Mouse (Mus musculus): ENCODE data around the gene Rac1. TPM values are rescaled to one million over a fixed set of nuclear protein-coding genes. Genes with fewer than 3 reads are reported as not detected.
"Not testable (repeated sequence)": the region's sequence is repeated elsewhere in the genome, so short reads cannot be mapped to it uniquely, and the experiment has no call there.

Rac1 gene
- polyA plus RNA-seq, 1 experiment from 2014 or later = 383 TPM

DNA sequence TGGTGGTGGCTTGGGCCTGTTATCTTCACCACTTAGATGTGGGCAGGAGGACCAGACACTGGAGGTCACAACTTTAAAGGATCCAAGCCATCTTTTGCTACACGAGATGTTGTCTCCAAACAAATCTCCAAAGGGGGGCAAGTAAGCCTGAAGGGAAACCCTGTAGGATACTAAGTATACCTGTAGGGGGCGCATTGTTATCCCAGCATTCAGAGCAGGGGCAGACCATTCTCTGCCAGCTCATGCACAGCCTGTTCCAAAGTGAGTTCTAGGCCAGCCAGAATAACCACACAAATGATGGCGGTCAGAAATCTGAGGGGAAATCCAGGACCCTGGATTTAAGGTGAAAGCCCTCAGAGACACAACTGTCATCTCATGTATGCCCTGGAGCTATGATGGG lies 23.4 kb downstream of the Rac1 start:
- Histone ChIP-seq H3K9me3 (replicated peaks; ENCODE audit: control insufficient read depth, low read length) (no peaks in the 10 kb centered on the region), H3K27me3 (replicated peaks; ENCODE audit: control insufficient read depth, insufficient read depth, low read length) (no peaks in the 10 kb centered on the region), H3K9ac (ENCODE audit: low read length) (no peak overlapping the region), H3K4me3 (ENCODE audit: low read depth, low read length) (no peak overlapping the region), H3K27ac (ENCODE audit: low read depth, low read length) (no peak overlapping the region), H3K4me1 (ENCODE audit: control insufficient read depth, insufficient read depth, low read length) (no peaks in the 10 kb centered on the region), H3K4me2 (ENCODE audit: low read length) (no peak overlapping the region), H3K36me3 (ENCODE audit: control insufficient read depth, insufficient read depth, low read length) (peaks cover 76% of the 10 kb centered on the region)
- WGBS = 63% methylated on average over 3 of the region's 3 CpGs
- ATAC-seq = no peak
- DNase-seq (ENCODE audit: low spot score) = peak; percentile 39

DNA sequence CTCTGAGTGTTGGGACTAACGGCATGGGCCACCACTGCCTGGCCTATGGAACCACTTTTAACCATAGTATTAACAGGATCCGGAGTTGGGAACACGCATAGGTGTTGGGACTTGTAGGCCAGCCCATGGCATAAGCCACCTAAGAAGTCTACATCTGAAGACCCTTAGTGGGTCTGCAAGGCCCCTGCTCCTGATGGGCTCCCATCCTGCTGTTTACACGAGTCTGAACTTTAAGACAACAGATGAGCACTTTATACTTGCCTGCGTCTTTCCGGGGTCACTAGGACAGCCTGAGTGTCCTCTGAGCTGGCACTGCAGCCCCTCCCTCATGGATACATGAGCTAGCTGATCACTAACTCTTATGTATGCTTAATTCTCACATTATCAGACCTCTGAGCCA lies 24.1 kb downstream of the Rac1 start:
- Histone ChIP-seq H3K4me2 (ENCODE audit: low read length) (no peak overlapping the region), H3K4me1 (ENCODE audit: control insufficient read depth, insufficient read depth, low read length) (no peaks in the 10 kb centered on the region), H3K27me3 (replicated peaks; ENCODE audit: control insufficient read depth, insufficient read depth, low read length) (no peaks in the 10 kb centered on the region), H3K27ac (ENCODE audit: low read depth, low read length) (no peak overlapping the region), H3K9ac (ENCODE audit: low read length) (no peak overlapping the region), H3K36me3 (ENCODE audit: control insufficient read depth, insufficient read depth, low read length) (peaks cover 77% of the 10 kb centered on the region), H3K4me3 (ENCODE audit: low read depth, low read length) (no peak overlapping the region), H3K9me3 (replicated peaks; ENCODE audit: control insufficient read depth, low read length) (no peaks in the 10 kb centered on the region)
- DNase-seq (ENCODE audit: low spot score) (no peak), ATAC-seq (no peak)
- WGBS = 93% methylated on average over 6 of the region's 6 CpGs

DNA sequence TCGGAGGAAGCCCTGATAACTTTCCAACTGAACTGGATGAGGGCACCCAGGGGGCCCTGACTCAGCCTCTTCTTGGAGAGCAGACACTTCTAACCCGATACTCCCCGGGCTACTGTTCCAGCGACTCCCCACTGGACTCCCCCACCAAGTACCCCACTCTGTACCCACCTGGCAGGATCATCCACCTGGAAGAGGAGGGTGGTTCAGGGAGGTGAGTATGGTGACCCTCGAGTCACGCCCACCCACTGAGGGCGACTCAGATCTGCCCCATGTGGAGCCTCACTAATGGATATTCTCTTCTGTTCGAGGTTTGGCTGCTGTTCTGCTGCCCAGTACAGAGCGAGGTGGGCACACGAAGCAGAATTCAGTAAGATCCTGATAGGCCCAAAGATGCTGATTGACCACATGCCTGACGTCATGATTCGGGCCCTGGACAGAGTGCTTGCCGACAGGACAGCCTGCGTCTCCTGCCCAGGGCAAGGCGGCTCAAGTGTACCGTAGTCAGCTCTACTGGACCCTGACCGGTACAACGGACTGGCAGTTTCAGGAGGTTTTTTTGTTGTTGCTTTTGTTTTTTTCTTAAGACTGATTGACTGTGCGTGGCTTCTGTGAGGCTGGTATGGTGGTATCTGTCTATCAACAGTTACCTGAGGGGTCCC lies 24.8 kb downstream of the Rac1 start:
- Histone ChIP-seq H3K27ac (ENCODE audit: low read depth, low read length) (no peak overlapping the region), H3K36me3 (ENCODE audit: control insufficient read depth, insufficient read depth, low read length) (peaks cover 75% of the 10 kb centered on the region), H3K27me3 (replicated peaks; ENCODE audit: control insufficient read depth, insufficient read depth, low read length) (no peaks in the 10 kb centered on the region), H3K4me3 (ENCODE audit: low read depth, low read length) (no peak overlapping the region), H3K4me1 (ENCODE audit: control insufficient read depth, insufficient read depth, low read length) (no peaks in the 10 kb centered on the region), H3K9me3 (replicated peaks; ENCODE audit: control insufficient read depth, low read length) (no peaks in the 10 kb centered on the region), H3K4me2 (ENCODE audit: low read length) (no peak overlapping the region), H3K9ac (ENCODE audit: low read length) (no peak overlapping the region)
- WGBS = 89% methylated on average over 19 of the region's 19 CpGs
- ATAC-seq (no peak), DNase-seq (ENCODE audit: low spot score) (no peak)

DNA sequence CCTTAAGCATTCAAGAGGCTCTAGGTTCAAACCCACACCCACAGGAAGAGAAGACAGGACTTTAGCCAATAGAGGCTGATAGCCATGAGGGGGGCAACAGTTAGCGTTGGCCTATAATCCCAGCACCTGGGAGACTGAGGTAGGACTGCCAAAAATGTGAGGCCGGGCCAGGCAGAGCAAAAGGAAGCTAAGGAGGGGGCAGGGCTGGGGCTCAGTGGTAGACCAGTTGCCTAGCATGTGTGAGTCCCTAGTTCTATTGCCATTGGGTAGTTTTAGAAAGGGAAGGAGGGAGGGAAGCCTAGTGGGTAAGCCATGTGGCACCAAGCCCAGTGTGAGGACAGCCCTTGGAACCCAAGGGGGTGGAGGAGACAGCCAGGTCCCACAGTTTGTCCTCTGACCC lies 26.2 kb downstream of the Rac1 start:
- H3K27me3 ChIP-seq (replicated peaks; ENCODE audit: control insufficient read depth, insufficient read depth, low read length) = no peaks in the 10 kb centered on the region
- no peak overlapping the region for H3K27ac ChIP-seq (ENCODE audit: low read depth, low read length)
- no peak overlapping the region for H3K9ac ChIP-seq (ENCODE audit: low read length)
- H3K9me3 ChIP-seq (replicated peaks; ENCODE audit: control insufficient read depth, low read length) = no peaks in the 10 kb centered on the region
- no peak overlapping the region for H3K4me2 ChIP-seq (ENCODE audit: low read length)
- ATAC-seq = no peak
- H3K4me1 ChIP-seq (ENCODE audit: control insufficient read depth, insufficient read depth, low read length) = no peaks in the 10 kb centered on the region
- H3K36me3 ChIP-seq (ENCODE audit: control insufficient read depth, insufficient read depth, low read length) = peaks cover 65% of the 10 kb centered on the region
- DNase-seq (ENCODE audit: low spot score) = no peak
- 82% methylated on average over 2 of the region's 2 CpGs for WGBS
- H3K4me3 ChIP-seq (ENCODE audit: low read depth, low read length) = no peak overlapping the region

DNA sequence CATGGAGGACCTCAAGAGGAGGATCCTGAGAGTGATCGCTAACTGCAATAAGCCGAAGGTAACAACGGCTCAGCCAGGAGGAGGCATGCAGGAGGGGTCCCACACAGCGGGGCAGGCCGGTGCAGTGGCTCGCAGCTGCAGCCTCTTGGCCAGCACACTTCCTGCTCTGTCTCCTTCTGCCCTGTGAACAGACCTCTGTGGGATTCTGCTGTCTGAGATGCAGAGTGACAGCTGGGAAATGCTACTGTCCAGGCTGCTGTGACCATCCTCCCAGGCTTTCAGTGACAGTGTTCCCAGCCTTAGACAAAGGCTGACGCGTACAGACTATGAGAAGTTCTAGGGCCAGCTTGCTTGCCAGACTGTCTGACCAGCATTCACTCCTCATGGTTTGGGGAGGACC lies 26.7 kb downstream of the Rac1 start:
- H3K9me3 ChIP-seq (replicated peaks; ENCODE audit: control insufficient read depth, low read length) = no peaks in the 10 kb centered on the region
- WGBS = 88% methylated on average over 8 of the region's 8 CpGs
- H3K27ac ChIP-seq (ENCODE audit: low read depth, low read length) = no peak overlapping the region
- H3K9ac ChIP-seq (ENCODE audit: low read length) = no peak overlapping the region
- H3K4me2 ChIP-seq (ENCODE audit: low read length) = no peak overlapping the region
- ATAC-seq = no peak
- no peak for DNase-seq (ENCODE audit: low spot score)
- H3K4me3 ChIP-seq (ENCODE audit: low read depth, low read length) = no peak overlapping the region
- peaks cover 65% of the 10 kb centered on the region for H3K36me3 ChIP-seq (ENCODE audit: control insufficient read depth, insufficient read depth, low read length)
- H3K4me1 ChIP-seq (ENCODE audit: control insufficient read depth, insufficient read depth, low read length) = no peaks in the 10 kb centered on the region
- no peaks in the 10 kb centered on the region for H3K27me3 ChIP-seq (replicated peaks; ENCODE audit: control insufficient read depth, insufficient read depth, low read length)

DNA sequence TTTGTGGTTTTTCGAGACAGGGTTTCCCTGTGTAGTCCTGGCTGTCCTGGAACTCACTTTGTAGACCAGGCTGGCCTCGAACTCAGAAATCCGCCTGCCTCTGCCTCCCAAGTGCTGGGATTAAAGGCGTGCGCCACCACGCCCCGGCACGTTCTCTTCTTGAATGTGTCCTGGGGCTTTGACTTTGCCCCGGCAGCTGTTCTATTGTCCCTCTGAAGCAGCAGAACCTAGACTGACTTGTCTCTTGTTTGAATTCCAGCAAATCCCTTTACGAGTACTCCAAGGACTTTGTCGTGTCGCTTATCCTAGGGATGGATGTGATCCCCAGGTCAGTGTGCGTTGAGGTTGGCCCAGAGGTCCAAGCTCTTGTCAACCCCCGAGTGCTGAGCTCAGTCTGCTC lies 27.1 kb downstream of the Rac1 start:
- H3K27me3 ChIP-seq (replicated peaks; ENCODE audit: control insufficient read depth, insufficient read depth, low read length); H3K9ac ChIP-seq (ENCODE audit: low read length); ATAC-seq; DNase-seq (ENCODE audit: low spot score); H3K27ac ChIP-seq (ENCODE audit: low read depth, low read length); H3K4me1 ChIP-seq (ENCODE audit: control insufficient read depth, insufficient read depth, low read length); H3K4me2 ChIP-seq (ENCODE audit: low read length); H3K4me3 ChIP-seq (ENCODE audit: low read depth, low read length); H3K9me3 ChIP-seq (replicated peaks; ENCODE audit: control insufficient read depth, low read length): not testable (repeated sequence)
- WGBS = 92% methylated on average over 14 of the region's 14 CpGs
- peaks cover 64% of the 10 kb centered on the region for H3K36me3 ChIP-seq (ENCODE audit: control insufficient read depth, insufficient read depth, low read length)

DNA sequence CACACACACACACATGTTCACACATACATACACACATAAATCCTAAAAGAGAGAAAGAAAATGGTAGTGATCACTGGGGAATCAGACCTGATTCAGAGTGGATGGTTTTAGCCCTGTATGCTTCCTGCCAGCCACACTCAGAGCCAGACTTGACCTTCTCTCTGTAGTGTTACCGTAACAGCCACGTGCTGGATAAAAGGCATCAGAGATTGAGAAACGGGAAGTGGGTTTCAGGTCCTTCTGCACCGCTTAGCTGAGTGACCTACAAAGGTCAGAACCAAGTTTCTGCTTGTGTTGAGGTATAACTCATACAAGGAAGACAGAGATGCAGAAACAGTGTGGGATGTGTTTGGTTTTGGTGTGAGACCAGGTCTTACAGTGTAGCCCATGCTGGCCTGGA lies 28.1 kb downstream of the Rac1 start:
- ATAC-seq = no peak
- no peak overlapping the region for H3K9ac ChIP-seq (ENCODE audit: low read length)
- no peak overlapping the region for H3K4me2 ChIP-seq (ENCODE audit: low read length)
- no peaks in the 10 kb centered on the region for H3K4me1 ChIP-seq (ENCODE audit: control insufficient read depth, insufficient read depth, low read length)
- H3K27ac ChIP-seq (ENCODE audit: low read depth, low read length) = no peak overlapping the region
- WGBS = 94% methylated on average over 4 of the region's 4 CpGs
- H3K9me3 ChIP-seq (replicated peaks; ENCODE audit: control insufficient read depth, low read length) = no peaks in the 10 kb centered on the region
- no peak overlapping the region for H3K4me3 ChIP-seq (ENCODE audit: low read depth, low read length)
- peaks cover 62% of the 10 kb centered on the region for H3K36me3 ChIP-seq (ENCODE audit: control insufficient read depth, insufficient read depth, low read length)
- DNase-seq (ENCODE audit: low spot score) = no peak
- H3K27me3 ChIP-seq (replicated peaks; ENCODE audit: control insufficient read depth, insufficient read depth, low read length) = no peaks in the 10 kb centered on the region

DNA sequence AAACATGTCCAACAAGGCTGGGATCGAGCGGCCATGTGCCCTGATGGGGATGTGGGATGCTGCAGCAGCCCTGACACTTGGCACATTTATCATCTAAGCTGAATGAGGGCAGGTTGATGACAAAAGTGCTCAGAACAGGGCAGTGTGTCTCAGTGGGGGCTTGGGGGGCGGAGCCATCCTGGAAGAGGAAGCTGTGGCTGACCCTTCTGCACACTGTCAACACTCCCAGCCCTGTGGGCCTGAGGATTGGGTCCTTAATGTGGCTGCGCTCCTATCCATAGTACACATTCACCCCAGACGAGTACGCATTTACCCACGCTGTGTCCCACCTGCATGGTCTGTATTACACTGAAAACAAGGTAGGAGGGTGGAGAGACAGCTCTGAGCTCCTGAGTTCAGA lies 28.6 kb downstream of the Rac1 start:
- H3K27ac ChIP-seq (ENCODE audit: low read depth, low read length) = no peak overlapping the region
- H3K9me3 ChIP-seq (replicated peaks; ENCODE audit: control insufficient read depth, low read length) = no peaks in the 10 kb centered on the region
- H3K4me1 ChIP-seq (ENCODE audit: control insufficient read depth, insufficient read depth, low read length) = no peaks in the 10 kb centered on the region
- 94% methylated on average over 7 of the region's 7 CpGs for WGBS
- no peak overlapping the region for H3K4me3 ChIP-seq (ENCODE audit: low read depth, low read length)
- H3K9ac ChIP-seq (ENCODE audit: low read length) = no peak overlapping the region
- no peak for ATAC-seq
- peaks cover 62% of the 10 kb centered on the region for H3K36me3 ChIP-seq (ENCODE audit: control insufficient read depth, insufficient read depth, low read length)
- no peak for DNase-seq (ENCODE audit: low spot score)
- H3K27me3 ChIP-seq (replicated peaks; ENCODE audit: control insufficient read depth, insufficient read depth, low read length) = no peaks in the 10 kb centered on the region
- no peak overlapping the region for H3K4me2 ChIP-seq (ENCODE audit: low read length)

DNA sequence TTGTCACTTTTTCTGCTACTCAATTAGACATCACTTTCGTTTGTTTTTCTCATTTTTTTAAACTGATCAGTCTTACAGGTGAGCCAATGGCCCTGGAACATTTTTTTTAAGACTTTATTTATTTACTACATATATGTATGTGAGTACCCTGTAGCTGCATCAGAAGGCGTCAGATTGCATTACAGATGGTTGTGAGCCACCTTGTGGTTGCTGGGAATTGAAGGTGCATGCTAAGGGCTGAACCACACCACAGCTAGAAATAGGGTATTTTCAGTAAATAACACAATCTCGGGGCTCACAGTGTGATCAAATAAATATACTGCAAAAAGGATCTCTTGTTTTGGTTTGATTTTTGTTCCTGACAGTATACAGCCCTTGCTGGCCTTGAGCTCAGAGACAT lies 30.4 kb downstream of the Rac1 start:
- no peaks in the 10 kb centered on the region for H3K27me3 ChIP-seq (replicated peaks; ENCODE audit: control insufficient read depth, insufficient read depth, low read length)
- no peak overlapping the region for H3K9ac ChIP-seq (ENCODE audit: low read length)
- no peaks in the 10 kb centered on the region for H3K4me1 ChIP-seq (ENCODE audit: control insufficient read depth, insufficient read depth, low read length)
- H3K9me3 ChIP-seq (replicated peaks; ENCODE audit: control insufficient read depth, low read length) = no peaks in the 10 kb centered on the region
- peaks cover 52% of the 10 kb centered on the region for H3K36me3 ChIP-seq (ENCODE audit: control insufficient read depth, insufficient read depth, low read length)
- ATAC-seq = no peak
- H3K27ac ChIP-seq (ENCODE audit: low read depth, low read length) = no peak overlapping the region
- no peak for DNase-seq (ENCODE audit: low spot score)
- WGBS = 85% methylated on average over 3 of the region's 3 CpGs
- H3K4me3 ChIP-seq (ENCODE audit: low read depth, low read length) = no peak overlapping the region
- no peak overlapping the region for H3K4me2 ChIP-seq (ENCODE audit: low read length)
